Mouse (Mus musculus): ENCODE results near the gene Miga1. TPM values are rescaled to one million over a fixed set of nuclear protein-coding genes. Genes with fewer than 3 reads are reported as not detected.

Gene Miga1
- polyA plus RNA-seq, 1 experiment, result 6.7 TPM

DNA sequence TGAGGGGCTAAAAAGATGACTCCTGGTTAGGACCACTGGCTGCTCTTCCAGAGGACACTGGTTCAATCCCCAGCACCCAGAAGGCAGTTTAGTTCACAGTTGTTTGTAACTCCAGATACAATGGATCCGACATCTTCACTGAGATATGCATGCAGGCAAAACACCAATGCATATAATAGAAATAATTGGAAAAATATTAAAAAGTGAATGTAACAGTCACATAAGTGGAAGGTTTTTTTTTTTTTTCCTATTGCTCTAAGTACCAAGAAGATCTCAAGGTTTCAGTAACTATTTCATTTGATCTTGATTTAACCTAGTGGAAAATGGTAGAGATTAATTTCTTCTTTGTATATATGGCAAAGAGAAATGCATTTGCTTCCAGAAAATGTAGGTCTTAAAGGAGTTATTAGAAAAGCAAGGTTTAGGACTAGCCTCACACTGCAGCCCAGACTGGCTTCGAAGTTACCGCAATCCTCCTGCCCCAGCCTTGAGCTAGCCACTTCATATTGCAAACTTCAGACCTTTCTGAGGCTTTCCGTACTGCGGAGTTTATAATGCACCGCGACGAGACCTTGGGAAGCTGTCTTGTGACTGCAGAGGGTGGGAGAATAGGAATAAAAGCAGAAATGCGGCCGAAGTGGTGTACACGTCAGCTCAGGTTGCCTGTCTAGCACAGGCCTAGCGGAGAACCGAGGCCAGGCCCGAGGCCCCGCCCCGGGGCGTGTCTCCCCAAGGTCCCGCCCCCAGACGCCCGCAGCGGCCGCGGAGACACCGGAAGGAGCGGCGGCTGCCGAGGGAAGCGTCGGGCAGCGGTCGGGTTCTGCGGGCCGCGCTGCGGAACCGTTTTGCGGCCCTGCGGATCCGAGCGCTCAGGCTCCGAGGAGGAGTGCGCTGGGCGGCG is 5.8 kb upstream of the Miga1 start, which contains the start of gene Usp33:
Gene Usp33 (plus strand): TSS at position 747 of the 901 bp plus-strand sequence.
- TF ChIP-seq POLR2A (IDR thresholded peaks at IDR 0.05; ENCODE audit: low read depth, low read length) (peak; percentile 92), CTCF (IDR thresholded peaks at IDR 0.05; ENCODE audit: extremely low read depth, insufficient read length, insufficient replicate concordance, low read depth, low read length) (peak; percentile 30; the same call in 1 of the 2 replicates)
- 7% methylated on average over 43 of the region's 44 CpGs for WGBS
- Histone ChIP-seq H3K4me1 (ENCODE audit: control insufficient read depth, insufficient read depth, insufficient read length, low read length) (peaks cover 13% of the 10 kb centered on the region), H3K4me3 (ENCODE audit: low read depth, low read length) (peak within 1 kb of the TSS; percentile 84), H3K27me3 (ENCODE audit: control insufficient read depth, insufficient read depth, low read length) (no peaks in the 10 kb centered on the region), H3K27ac (ENCODE audit: insufficient read depth, low read depth, low read length) (peak within 1 kb of the TSS; percentile 52), H3K36me3 (ENCODE audit: control insufficient read depth, insufficient read depth, low read length) (no peaks in the 10 kb centered on the region; the same call in 1 of the 2 replicates)

- H3K4me1 ChIP-seq (ENCODE audit: control insufficient read depth, insufficient read depth, insufficient read length, low read length), result peaks cover 2% of the 10 kb centered on the region
- no peak overlapping the region for H3K4me3 ChIP-seq (ENCODE audit: low read depth, low read length)
- no peak overlapping the region for H3K27ac ChIP-seq (ENCODE audit: insufficient read depth, low read depth, low read length)
- no peaks in the 10 kb centered on the region; the same call in 1 of the 2 replicates for H3K36me3 ChIP-seq (ENCODE audit: control insufficient read depth, insufficient read depth, low read length)
- TF ChIP-seq POLR2A (IDR thresholded peaks at IDR 0.05; ENCODE audit: low read depth, low read length), result no peak
- TF ChIP-seq CTCF (IDR thresholded peaks at IDR 0.05; ENCODE audit: extremely low read depth, insufficient read length, insufficient replicate concordance, low read depth, low read length), result no peak
- no peaks in the 10 kb centered on the region for H3K27me3 ChIP-seq (ENCODE audit: control insufficient read depth, insufficient read depth, low read length)
- WGBS, result 87% methylated on average over 15 of the region's 15 CpGs
Measured at GRCm38 (mm10) chr3:152342961-152343517, 2.8 kb upstream of the Miga1 start.

DNA sequence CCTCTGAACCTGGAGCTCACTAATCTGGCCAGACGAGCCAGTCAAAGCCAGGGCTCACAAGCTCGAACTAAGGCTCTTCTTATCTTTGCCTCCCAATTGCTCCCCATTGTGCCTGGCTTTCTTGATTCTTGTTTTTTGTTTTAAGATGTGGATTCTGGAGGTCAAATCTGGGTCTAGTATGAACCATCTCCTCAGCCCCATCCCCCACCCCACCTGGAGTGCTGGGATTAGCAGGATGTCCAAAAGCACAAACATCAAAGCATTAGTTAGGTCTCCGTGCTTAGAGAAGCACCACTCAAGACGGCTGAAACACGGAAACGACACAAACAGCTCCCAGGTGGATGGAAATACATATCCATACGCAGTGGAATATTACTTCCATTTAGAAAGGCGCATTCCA is 4.1 kb downstream of the Miga1 start:
- Histone ChIP-seq H3K27me3 (ENCODE audit: control insufficient read depth, insufficient read depth, low read length) (no peaks in the 10 kb centered on the region), H3K4me3 (ENCODE audit: low read depth, low read length) (no peak overlapping the region), H3K36me3 (ENCODE audit: control insufficient read depth, insufficient read depth, low read length) (peaks cover 19% of the 10 kb centered on the region), H3K27ac (ENCODE audit: insufficient read depth, low read depth, low read length) (no peak overlapping the region), H3K4me1 (ENCODE audit: control insufficient read depth, insufficient read depth, insufficient read length, low read length) (no peaks in the 10 kb centered on the region)
- TF ChIP-seq POLR2A (IDR thresholded peaks at IDR 0.05; ENCODE audit: low read depth, low read length) (no peak), CTCF (IDR thresholded peaks at IDR 0.05; ENCODE audit: extremely low read depth, insufficient read length, insufficient replicate concordance, low read depth, low read length) (no peak)
- WGBS, result 88% methylated on average over 8 of the region's 8 CpGs

DNA sequence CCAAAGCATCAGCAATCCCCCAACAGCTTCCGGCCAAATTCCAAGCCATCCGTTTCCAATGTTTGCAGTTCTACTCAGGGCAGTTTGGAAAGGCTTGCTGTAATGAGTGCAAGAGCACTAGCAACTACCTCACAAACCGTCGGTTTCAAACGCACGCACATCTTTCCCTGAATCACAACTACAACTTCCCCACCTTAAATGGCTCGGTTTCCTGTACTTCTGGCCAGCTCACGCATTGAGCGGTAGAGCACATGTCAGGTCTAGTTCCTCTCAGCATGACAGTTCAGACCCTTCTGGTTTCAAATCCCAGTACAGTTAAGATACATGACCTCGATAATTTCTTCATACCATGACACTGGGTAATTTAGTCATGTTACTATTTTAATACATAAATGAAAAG is 6.6 kb downstream of the Miga1 start:
- no peak for TF ChIP-seq CTCF (IDR thresholded peaks at IDR 0.05; ENCODE audit: extremely low read depth, insufficient read length, insufficient replicate concordance, low read depth, low read length)
- no peak for TF ChIP-seq POLR2A (IDR thresholded peaks at IDR 0.05; ENCODE audit: low read depth, low read length)
- 89% methylated on average over 10 of the region's 10 CpGs for WGBS

DNA sequence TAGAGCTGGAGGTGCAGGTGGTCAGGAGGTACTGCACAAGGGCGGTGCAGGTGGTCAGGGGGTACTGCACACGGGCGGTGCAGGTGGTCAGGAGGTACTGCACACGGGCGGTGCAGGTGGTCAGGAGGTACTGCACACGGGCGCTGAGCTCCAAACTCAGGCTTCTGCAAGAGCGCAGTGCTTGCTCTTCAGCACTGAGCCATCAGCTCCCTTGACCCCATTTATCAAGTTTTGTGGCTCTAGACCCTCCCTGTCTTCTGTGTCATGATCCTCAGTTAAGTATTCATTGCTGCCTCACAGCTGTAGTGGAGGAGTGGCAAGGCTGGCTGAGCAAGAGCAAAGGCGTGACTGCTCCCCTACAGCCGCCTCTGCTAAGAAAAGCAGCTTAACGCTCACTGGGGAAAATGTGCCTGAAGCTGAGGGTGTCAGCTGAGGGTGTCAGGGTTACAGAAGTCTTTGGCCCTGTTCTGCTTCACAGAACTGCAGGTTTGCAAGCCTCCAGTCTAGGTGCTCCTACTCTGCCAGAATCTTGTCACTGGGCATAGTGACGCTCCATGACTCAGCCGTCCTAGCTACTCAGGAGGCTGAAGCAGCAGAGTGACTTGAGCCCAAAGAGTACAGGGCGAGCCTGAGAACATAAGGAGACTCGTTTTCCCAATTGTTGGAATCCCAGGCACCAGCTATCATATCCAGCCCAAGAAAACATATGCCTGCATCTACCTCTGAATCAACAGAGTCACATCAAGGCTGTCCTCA is 7.5 kb downstream of the Miga1 start:
- Histone ChIP-seq H3K27me3 (ENCODE audit: control insufficient read depth, insufficient read depth, low read length) (no peaks in the 10 kb centered on the region), H3K4me1 (ENCODE audit: control insufficient read depth, insufficient read depth, insufficient read length, low read length) (no peaks in the 10 kb centered on the region), H3K27ac (ENCODE audit: insufficient read depth, low read depth, low read length) (no peak overlapping the region), H3K36me3 (ENCODE audit: control insufficient read depth, insufficient read depth, low read length) (peaks cover 19% of the 10 kb centered on the region), H3K4me3 (ENCODE audit: low read depth, low read length) (no peak overlapping the region)
- 92% methylated on average over 15 of the region's 15 CpGs for WGBS
- TF ChIP-seq POLR2A (IDR thresholded peaks at IDR 0.05; ENCODE audit: low read depth, low read length) (no peak), CTCF (IDR thresholded peaks at IDR 0.05; ENCODE audit: extremely low read depth, insufficient read length, insufficient replicate concordance, low read depth, low read length) (no peak)

More for the DNA sequence above, 6.6 kb downstream of the Miga1 start:
- Histone ChIP-seq H3K27me3 (ENCODE audit: control insufficient read depth, insufficient read depth, low read length) (no peaks in the 10 kb centered on the region), H3K4me1 (ENCODE audit: control insufficient read depth, insufficient read depth, insufficient read length, low read length) (no peaks in the 10 kb centered on the region), H3K27ac (ENCODE audit: insufficient read depth, low read depth, low read length) (no peak overlapping the region), H3K4me3 (ENCODE audit: low read depth, low read length) (no peak overlapping the region), H3K36me3 (ENCODE audit: control insufficient read depth, insufficient read depth, low read length) (peaks cover 19% of the 10 kb centered on the region)

DNA sequence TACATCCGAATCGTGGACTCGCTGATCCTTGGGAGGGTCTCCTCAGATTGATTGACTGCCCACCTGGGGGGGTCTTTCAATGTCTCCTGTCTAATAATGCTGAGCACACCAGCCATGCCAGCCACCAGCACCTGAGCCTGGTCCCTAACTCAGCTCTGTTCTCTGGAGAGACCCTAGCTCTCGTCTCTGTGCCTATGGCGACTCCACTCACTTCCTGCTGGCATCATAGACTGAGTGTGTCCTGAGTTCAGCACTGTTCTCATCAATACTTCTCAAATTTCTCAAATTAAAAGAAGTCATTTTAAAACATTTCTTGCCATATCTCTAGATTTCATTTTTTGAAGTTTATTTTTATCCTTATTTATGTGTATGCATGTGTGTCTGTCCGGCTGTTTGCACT is 8.1 kb downstream of the Miga1 start:
- 96% methylated on average over 6 of the region's 6 CpGs for WGBS
- no peaks in the 10 kb centered on the region for H3K4me1 ChIP-seq (ENCODE audit: control insufficient read depth, insufficient read depth, insufficient read length, low read length)
- no peak overlapping the region for H3K27ac ChIP-seq (ENCODE audit: insufficient read depth, low read depth, low read length)
- TF ChIP-seq CTCF (IDR thresholded peaks at IDR 0.05; ENCODE audit: extremely low read depth, insufficient read length, insufficient replicate concordance, low read depth, low read length) (no peak), POLR2A (IDR thresholded peaks at IDR 0.05; ENCODE audit: low read depth, low read length) (no peak)
- no peaks in the 10 kb centered on the region for H3K27me3 ChIP-seq (ENCODE audit: control insufficient read depth, insufficient read depth, low read length)
- peaks cover 18% of the 10 kb centered on the region for H3K36me3 ChIP-seq (ENCODE audit: control insufficient read depth, insufficient read depth, low read length)
- H3K4me3 ChIP-seq (ENCODE audit: low read depth, low read length), result no peak overlapping the region
